28 mouse cellular contexts compared by ENCODE assay signal in the genomic region with DNA sequence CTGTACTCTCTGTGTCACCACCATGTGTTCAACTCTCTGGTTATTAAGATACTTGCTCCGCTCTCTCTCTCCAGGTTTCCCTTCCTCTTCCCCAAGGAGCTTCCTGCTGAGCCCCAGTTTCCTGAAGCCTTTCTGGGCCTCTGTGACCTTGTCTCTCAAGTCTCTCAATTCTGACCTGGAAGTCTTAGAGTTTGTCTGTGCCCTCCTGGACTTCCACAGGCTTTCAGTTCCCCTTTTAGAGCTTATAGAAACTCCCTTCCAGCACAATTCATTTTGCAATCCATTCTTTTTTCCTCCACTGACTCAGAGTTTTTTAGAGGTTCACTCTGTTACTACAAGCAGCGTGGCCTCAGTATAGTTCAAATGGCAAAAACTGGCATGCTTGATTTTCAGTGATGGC. TPM values are rescaled to one million over a fixed set of nuclear protein-coding genes. Genes with fewer than 3 reads are reported as not detected.
DNase-seq lines count a peak whose midpoint lies in the region; ATAC-seq and TF ChIP-seq lines count a peak whose summit lies in the region.
"Had no signal": no experiment of that assay in that cellular context is flagged by ENCODE, and none has a peak within 500 bp of the region (broad histone marks: within the 10 kb centered on the region; RNA-seq: fewer than 3 reads in every experiment).

No protein-coding gene starts in this region.

- no peak for TF ChIP-seq CTCF in liver, postnatal 0 days (IDR thresholded peaks at IDR 0.05; ENCODE audit: low read depth)
- no peak for TF ChIP-seq CTCF in bone marrow macrophage, adult 2 months (IDR thresholded peaks at IDR 0.05; ENCODE audit: low read depth, low read length)
- no peak for TF ChIP-seq CTCF in heart, adult 2 months (IDR thresholded peaks at IDR 0.05)

- no peak for DNase-seq in liver, postnatal 0 days
- DNase-seq in liver, result no peak
- no peak for DNase-seq in heart, adult 2 months
- DNase-seq in layer of hippocampus, adult 9-11 months, result no peak
- DNase-seq: adrenal gland, postnatal 25 days; cerebellum, adult 11 months; cerebellum, adult 9-10 months; cerebellum, postnatal 25 days; gastrocnemius, adult 2 months; gastrocnemius, postnatal 25 days; heart, adult 11 months; heart, postnatal 10 days; heart, postnatal 4 days had no signal

- H3K4me1 ChIP-seq in liver, postnatal 0 days (ENCODE audit: insufficient read depth), result no peaks in the 10 kb centered on the region
- peaks cover 45% of the 10 kb centered on the region for H3K4me1 ChIP-seq in bone marrow macrophage, adult 2 months (ENCODE audit: control insufficient read depth, insufficient read depth, low read length)
- H3K4me1 ChIP-seq in heart, adult 2 months (ENCODE audit: control insufficient read depth, insufficient read depth, low read length), result no peaks in the 10 kb centered on the region; the same call in 1 of the 2 replicates
- H3K4me1 ChIP-seq: embryonic facial prominence, embryonic 10.5 days had no signal

- ATAC-seq in liver, postnatal 0 days, result peak; percentile 25; the same call in 1 of the 2 replicates
- ATAC-seq in granulocyte monocyte progenitor cell, adult 5-6 weeks (replicated peaks; ENCODE audit: poor library complexity, severe bottlenecking), result peak; percentile 90
- ATAC-seq in megakaryocyte progenitor cell, adult 5-6 weeks (replicated peaks; ENCODE audit: poor library complexity), result peak; percentile 85
- ATAC-seq: activated CD4-positive, CD25-positive, alpha-beta regulatory T cell, adult 4 months; forebrain, embryonic 13.5 days; hindbrain, postnatal 0 days; Patski had no signal

- intact Hi-C loops in heart, adult 2 months (cut with DNase I), result no loop called here

- 60% methylated on average over 2 of the region's 2 CpGs for WGBS in liver, postnatal 0 days (ENCODE audit: insufficient replicate concordance)
- 68% methylated on average over 2 of the region's 2 CpGs for WGBS in heart, adult 2 months

- no peaks in the 10 kb centered on the region for H3K9me3 ChIP-seq in liver, postnatal 0 days (ENCODE audit: low read length)
- H3K9me3 ChIP-seq: embryonic facial prominence, embryonic 10.5 days; forebrain, embryonic 13.5 days; heart, embryonic 10.5 days; hindbrain, embryonic 13.5 days had no signal

- no peak overlapping the region for H3K4me3 ChIP-seq in liver, postnatal 0 days (ENCODE audit: low read depth, low read length)
- H3K4me3 ChIP-seq in bone marrow macrophage, adult 2 months (ENCODE audit: insufficient read depth, low read length), result no peak overlapping the region
- H3K4me3 ChIP-seq in heart, adult 2 months, result no peak overlapping the region
- H3K4me3 ChIP-seq: embryonic facial prominence, embryonic 10.5 days; forebrain, embryonic 13.5 days; gastrocnemius, adult 2 months; heart, embryonic 10.5 days; hindbrain, embryonic 13.5 days had no signal

- H3K36me3 ChIP-seq in liver, postnatal 0 days (replicated peaks; ENCODE audit: insufficient read depth, low read length), result no peaks in the 10 kb centered on the region
- H3K36me3 ChIP-seq in heart, adult 2 months (ENCODE audit: control insufficient read depth, insufficient read depth, low read length), result no peaks in the 10 kb centered on the region
- H3K36me3 ChIP-seq: embryonic facial prominence, embryonic 10.5 days; heart, embryonic 10.5 days; hindbrain, embryonic 13.5 days had no signal

- no peak overlapping the region for H3K4me2 ChIP-seq in liver, postnatal 0 days (ENCODE audit: low read depth, low read length)
- H3K4me2 ChIP-seq: forebrain, embryonic 13.5 days; hindbrain, embryonic 13.5 days had no signal

- H3K27ac ChIP-seq in liver, postnatal 0 days (ENCODE audit: low read depth), result no peak overlapping the region
- H3K27ac ChIP-seq in bone marrow macrophage, adult 2 months (ENCODE audit: insufficient read depth, low read depth, low read length), result peak overlapping the region; percentile 76
- H3K27ac ChIP-seq in heart, adult 2 months, result no peak overlapping the region
- H3K27ac ChIP-seq: embryonic facial prominence, embryonic 10.5 days; forebrain, embryonic 13.5 days; gastrocnemius, adult 2 months; heart, embryonic 10.5 days; hindbrain, embryonic 13.5 days; hindbrain, postnatal 0 days had no signal

- no peaks in the 10 kb centered on the region for H3K79me2 ChIP-seq in heart, adult 2 months (replicated peaks; ENCODE audit: control insufficient read depth, insufficient read depth, low read length)

- no peak for TF ChIP-seq POLR2A in bone marrow macrophage, adult 2 months (IDR thresholded peaks at IDR 0.05; ENCODE audit: borderline replicate concordance, low read depth, low read length)
- TF ChIP-seq POLR2A in heart, adult 2 months (IDR thresholded peaks at IDR 0.05; ENCODE audit: insufficient read depth, low read depth, low read length), result no peak

- H3K27me3 ChIP-seq in liver, postnatal 0 days (ENCODE audit: insufficient read depth, low read length), result no peaks in the 10 kb centered on the region
- H3K27me3 ChIP-seq in heart, adult 2 months (ENCODE audit: control insufficient read depth, insufficient read depth, low read length), result no peaks in the 10 kb centered on the region
- H3K27me3 ChIP-seq: CH12.LX; forebrain, embryonic 13.5 days; hindbrain, embryonic 13.5 days had no signal

- no peak for TF ChIP-seq EP300 in liver, postnatal 0 days (IDR thresholded peaks at IDR 0.05; ENCODE audit: low read depth)
- no peak for TF ChIP-seq EP300 in heart, adult 2 months (IDR thresholded peaks at IDR 0.05; ENCODE audit: insufficient read depth, low read depth, low read length)

- no peak overlapping the region for H3K9ac ChIP-seq in liver, postnatal 0 days (replicated peaks)
- H3K9ac ChIP-seq in heart, adult 2 months (ENCODE audit: low read depth, low read length), result no peak overlapping the region
- H3K9ac ChIP-seq: forebrain, embryonic 13.5 days; hindbrain, embryonic 13.5 days had no signal

RNA-seq across cellular contexts. Expression of a gene that starts 23.4 kb away (rescaled TPM):
- polyA plus RNA-seq in liver, postnatal 0 days (2015; fragmentation: Nextera tagmentation; extraction: Ambion mirVana), result 0.07 TPM in 1 of 2 replicates, not detected in the other
- polyA plus RNA-seq in bone marrow macrophage, adult 2 months (2012; ENCODE audit: insufficient read depth, insufficient read length, missing spikeins), result not detected in 2 replicates
- total RNA-seq in granulocyte monocyte progenitor cell, adult 5-6 weeks (2014; fragmentation: Nextera tagmentation), result not detected in 2 replicates
- 0.95 TPM in 1 of 2 replicates, not detected in the other for total RNA-seq in granulocyte monocyte progenitor cell, adult 5-6 weeks (2017)
- total RNA-seq in megakaryocyte progenitor cell, adult 5-6 weeks (2015), result not detected in 2 replicates
- total RNA-seq in megakaryocyte progenitor cell, adult 5-6 weeks (2017), result not detected in 2 replicates
- not detected for total RNA-seq in heart, adult 2 months (2021)
- not detected in 2 replicates for polyA plus RNA-seq in heart, adult 2 months (2012; rRNA removed)
- total RNA-seq: adrenal gland, adult 18-20 months; adrenal gland, postnatal 25 days; CH12.LX; gastrocnemius, adult 2 months; gastrocnemius, postnatal 25 days; heart, postnatal 10 days; heart, postnatal 4 days; hindbrain, postnatal 0 days had no signal
- polyA plus RNA-seq: activated CD4-positive, CD25-positive, alpha-beta regulatory T cell, adult 4 months; C2C12; embryonic facial prominence, embryonic 10.5 days; embryonic facial prominence, embryonic 14.5 days; forebrain, embryonic 13.5 days; heart, embryonic 10.5 days; heart, embryonic 14.5 days; hindbrain, embryonic 13.5 days; hindbrain, postnatal 0 days; Patski had no signal

Comparison
In these comparisons a context has a peak if more than half of its experiments do, and no peak if none do; other contexts are left out.
1. ATAC-seq: peak in every context shown above with its lines; median percentile 90 in granulocyte monocyte progenitor cell, adult 5-6 weeks; 85 in megakaryocyte progenitor cell, adult 5-6 weeks; 25 in liver, postnatal 0 days.